Mouse (Mus musculus) olfactory bulb, adult 2 months (tissue): ENCODE measurements around the gene Polr3h.

Experiments used
- CTCF ChIP-seq: fragments of 200-500 bp; IDR thresholded peaks from 2 replicates; pipeline ENCODE4 v1.5.1; 2012; ENCODE audit warnings: low read depth, mild to moderate bottlenecking, low read length, moderate library complexity; ENCODE audit not compliant: insufficient read depth
- POLR2A ChIP-seq: fragments of 200-500 bp; IDR thresholded peaks from 2 replicates; pipeline ENCODE4 v1.6.1; 2012; ENCODE audit warnings: mild to moderate bottlenecking, low read depth, low read length, moderate library complexity; ENCODE audit not compliant: insufficient read depth

DNA sequence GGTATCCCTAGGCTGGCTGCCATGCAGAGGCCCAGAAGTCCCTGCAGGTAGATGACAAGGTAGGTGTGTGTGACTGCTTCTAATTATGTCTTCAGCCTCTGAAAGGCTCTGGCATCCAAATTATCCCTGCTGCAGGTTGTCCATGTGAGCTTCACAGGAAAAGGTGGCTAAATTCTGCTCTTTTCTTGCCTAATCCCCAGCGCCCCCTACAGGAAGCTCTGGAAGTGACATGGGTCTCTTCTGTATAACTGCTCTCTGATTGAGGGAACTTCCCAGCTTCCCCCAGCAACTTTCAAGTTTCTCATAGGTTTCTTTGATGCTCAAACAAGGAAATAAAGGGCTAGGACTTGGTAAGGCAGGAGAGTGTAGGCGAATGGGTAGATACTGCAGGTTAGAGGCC lies 21.1 kb downstream of the Polr3h start:
- TF ChIP-seq CTCF (no peak), POLR2A (no peak)
